Mouse (Mus musculus) forelimb bud, embryonic 11.5 days (tissue): Measurements from ENCODE around the gene Cdc34.

Experiments used
- DNase-seq: peaks from one replicate; pipeline ENCODE4 v3.0.0-alpha.2; 2012; ENCODE audit warnings: low read depth, low spot score

Cdc34 gene

DNA sequence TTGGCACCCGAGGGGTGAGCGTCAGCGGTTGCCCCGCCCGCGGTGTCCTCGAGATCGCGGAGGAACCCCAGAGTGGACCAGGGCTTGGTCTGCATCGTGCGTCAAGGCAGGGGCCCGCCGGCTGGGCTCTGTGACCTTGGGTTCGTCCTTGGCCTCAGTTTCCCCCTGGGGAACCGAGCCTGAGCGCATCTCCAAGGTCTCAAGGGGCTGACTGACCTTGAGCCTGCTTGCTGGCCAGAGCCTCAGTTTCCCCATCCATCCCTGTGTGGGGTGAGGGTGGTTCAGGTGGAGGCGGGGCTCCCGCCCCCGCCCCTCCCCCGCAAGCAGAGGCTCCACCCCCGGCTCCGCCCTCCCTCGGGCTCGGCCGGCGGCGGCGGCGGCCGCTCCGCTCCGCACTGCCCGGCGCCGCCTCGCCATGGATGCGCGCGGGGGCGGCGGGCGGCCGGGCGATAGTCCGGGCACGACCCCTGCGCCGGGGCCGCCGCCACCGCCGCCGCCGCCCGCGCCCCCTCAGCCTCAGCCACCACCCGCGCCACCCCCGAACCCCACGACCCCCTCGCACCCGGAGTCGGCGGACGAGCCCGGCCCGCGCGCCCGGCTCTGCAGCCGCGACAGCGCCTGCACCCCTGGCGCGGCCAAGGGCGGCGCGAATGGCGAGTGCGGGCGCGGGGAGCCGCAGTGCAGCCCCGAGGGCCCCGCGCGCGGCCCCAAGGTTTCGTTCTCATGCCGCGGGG, 34.4 kb downstream of the Cdc34 start, which contains the start of gene Hcn2:
Gene Hcn2, plus strand, starts transcription at position 381 of the 734 bp plus-strand sequence.
- DNase-seq: no peak

GRCm38 (mm10) chr10:79716988-79717355, 35.0 kb downstream of the Cdc34 start:
- DNase-seq: no peak

- peak; percentile 87 for DNase-seq
Measured at GRCm38 (mm10) chr10:79717640-79718357, 35.8 kb downstream of the Cdc34 start.

DNA sequence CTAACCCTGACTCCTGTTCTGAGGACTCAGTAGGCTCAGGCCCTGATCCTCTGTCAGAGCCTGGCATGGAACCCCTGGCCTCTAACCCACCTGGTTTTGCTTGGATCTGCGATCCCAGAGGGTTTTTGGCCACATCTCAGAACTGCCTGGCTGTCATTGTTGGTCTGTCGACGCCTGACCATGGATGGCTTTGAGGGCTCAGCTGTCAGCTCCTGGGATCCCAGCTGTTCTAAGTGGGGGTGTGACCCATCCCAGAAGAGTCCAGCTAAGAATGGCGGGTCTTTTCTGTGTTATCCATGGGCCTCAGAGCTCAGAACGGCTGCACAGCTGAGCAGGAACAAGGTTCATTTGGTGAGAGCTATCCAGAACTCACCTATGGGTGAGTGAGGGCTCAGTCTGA, 39.1 kb downstream of the Cdc34 start:
- no peak for DNase-seq

- DNase-seq: no peak
Measured at GRCm38 (mm10) chr10:79723047-79723446, 41.1 kb downstream of the Cdc34 start.

- DNase-seq: no peak
Measured at GRCm38 (mm10) chr10:79723692-79724091, 41.7 kb downstream of the Cdc34 start.

DNA sequence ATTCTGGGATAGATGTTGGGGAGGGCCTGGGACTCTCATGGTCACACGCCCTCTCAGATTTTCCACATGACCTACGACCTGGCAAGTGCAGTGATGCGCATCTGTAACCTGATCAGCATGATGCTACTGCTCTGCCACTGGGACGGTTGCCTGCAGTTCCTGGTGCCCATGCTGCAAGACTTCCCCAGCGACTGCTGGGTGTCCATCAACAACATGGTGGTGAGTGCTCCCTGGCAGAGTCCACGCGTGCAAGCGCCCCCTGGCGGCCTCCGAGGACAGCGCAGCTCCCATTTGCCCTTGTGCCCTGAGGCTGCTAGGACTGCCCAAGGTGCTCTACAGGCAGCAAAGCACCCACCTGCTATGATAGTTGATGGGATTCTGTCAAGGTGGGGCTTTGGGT, 44.1 kb downstream of the Cdc34 start:
- no peak for DNase-seq

DNA sequence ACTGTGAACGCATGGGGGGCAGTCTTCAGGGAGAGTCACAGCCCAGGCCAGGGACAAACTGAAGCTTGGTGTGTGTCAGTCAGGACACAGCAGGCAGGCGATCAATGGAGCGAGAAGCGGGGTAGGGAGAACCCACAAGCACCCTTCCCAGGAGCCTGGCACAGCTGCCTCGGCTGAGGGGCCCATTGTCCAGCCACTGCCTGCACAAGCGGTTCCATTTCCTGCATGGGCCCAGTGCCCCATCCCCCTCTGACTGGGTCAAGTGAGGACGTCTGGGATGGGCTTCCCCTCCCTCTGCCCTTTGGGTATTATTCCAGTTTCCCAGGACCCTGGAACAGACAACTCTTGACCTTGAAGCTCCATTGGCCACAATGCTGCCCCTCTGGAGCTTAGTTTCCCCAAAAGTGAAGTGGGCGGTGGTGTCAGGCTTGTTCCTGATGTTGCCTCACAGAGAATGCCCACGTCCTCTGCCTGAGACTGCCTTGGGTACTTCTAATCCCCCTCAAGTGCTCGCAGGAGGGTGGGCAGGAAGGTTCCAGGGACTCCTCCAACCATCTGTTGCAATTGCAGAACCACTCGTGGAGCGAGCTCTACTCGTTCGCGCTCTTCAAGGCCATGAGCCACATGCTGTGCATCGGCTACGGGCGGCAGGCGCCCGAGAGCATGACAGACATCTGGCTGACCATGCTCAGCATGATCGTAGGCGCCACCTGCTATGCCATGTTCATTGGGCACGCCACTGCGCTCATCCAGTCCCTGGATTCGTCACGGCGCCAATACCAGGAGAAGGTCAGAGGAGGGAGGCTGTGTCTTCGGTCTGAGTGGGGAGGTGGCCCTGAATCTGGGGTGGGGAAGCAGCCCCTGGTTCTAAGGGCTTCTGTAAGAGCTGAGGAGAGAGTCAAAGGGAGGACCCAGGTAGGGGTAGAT, 46.6 kb downstream of the Cdc34 start:
- DNase-seq: no peak

- DNase-seq: no peak
Measured at GRCm38 (mm10) chr10:79729357-79729965, 47.5 kb downstream of the Cdc34 start.

- no peak for DNase-seq
Measured at GRCm38 (mm10) chr10:79732500-79732899, 50.5 kb downstream of the Cdc34 start.

GRCm38 (mm10) chr10:79733847-79734246, 51.9 kb downstream of the Cdc34 start:
- DNase-seq: no peak

DNA sequence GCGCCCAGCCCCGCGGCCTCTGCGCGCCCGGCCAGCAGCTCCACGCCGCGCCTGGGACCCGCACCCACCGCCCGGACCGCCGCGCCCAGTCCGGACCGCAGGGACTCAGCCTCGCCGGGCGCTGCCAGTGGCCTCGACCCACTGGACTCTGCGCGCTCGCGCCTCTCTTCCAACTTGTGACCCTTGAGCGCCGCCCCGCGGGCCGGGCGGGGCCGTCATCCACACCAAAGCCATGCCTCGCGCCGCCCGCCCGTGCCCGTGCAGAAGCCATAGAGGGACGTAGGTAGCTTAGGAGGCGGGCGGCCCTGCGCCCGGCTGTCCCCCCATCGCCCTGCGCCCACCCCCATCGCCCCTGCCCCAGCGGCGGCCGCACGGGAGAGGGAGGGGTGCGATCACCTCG, 53.4 kb downstream of the Cdc34 start:
- DNase-seq: no peak

DNA sequence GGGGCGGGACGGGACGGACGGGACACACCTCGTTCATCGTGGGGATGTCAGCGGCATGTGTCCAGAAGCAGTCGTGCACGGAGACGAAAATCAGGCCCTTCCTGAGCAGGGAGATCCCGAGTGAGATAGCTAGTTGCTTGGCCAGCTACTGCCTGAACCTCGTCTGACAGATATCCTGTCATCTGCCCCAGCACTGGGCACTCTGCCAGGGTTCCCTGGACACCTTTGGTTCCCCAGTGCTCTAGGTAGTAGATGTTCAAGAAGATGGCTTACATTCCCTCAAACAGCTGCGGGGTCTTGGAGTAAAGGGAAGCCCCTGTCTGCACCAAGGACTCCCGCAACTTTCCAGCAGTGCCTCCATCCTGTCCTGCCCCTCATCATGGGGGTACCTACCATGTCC, 54.7 kb downstream of the Cdc34 start:
- no peak for DNase-seq
